Mouse (Mus musculus) frontal cortex, postnatal 14 days (tissue): ENCODE data around the gene Heatr9.

Source experiments
- DNase-seq, 2 experiments: peaks; one replicate each; pipeline ENCODE4 v3.0.0; 2022; ENCODE audit warnings: low spot score in 2 of 2

Gene Heatr9

DNA sequence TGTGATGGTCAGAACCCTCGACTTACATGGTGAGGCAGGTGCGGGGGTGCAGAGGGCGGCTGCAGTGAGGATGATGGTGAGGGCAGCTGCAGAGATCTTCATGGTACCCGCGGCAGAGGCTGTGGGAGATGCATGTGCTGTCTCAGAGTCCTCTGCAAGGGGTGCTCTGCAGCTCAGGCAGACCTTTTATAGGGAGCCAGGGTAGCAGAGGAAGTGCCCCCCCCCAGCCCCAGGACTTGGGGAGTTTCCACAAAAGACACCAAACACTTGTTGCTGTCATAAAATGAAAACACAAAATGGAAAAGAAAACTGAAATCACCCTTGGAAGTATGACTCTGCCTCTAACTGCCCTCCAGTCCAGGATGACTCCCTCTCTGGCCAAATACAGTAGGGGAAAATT is 8.4 kb upstream of the Heatr9 start, which contains the start of gene Ccl5:
Gene Ccl5, minus strand, starts transcription at position 159 of the 400 bp plus-strand sequence.
- DNase-seq: no peak

DNA sequence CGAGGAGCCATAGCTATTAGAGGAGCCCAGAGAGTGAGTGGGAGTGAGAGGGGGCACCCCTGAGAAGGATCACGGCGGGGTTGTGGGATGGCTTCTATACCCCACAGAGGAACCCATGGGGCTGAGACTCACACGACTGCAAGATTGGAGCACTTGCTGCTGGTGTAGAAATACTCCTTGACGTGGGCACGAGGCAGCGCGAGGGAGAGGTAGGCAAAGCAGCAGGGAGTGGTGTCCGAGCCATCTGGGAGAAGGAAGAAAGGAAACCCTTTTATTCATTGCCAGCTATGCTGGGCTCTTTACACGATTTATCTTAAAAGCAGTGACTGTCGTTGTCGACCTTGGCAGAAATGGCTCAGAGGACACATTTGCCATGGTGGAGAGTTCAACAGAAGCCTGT is 7.0 kb upstream of the Heatr9 start:
- no peak for DNase-seq

DNA sequence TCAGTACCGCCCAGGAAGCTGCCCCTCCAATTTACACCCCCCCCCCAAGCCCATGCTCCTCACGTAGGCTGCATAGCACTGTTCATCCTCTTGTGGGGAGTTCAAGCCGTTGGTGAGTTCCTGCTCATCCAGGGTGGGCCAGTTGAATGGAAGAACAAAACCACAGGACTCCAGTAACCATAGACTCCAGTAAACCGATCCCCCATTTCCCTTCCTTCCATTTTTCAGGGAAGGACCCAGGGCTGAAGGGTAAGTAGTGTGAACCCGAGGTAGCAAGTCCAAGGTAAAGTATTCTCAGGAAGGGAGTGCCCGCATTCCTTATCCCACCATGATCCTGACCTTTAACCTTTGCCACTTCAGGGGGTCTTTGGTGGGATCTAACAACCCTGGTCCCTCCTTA is 3.6 kb downstream of the Heatr9 start:
- no peak for DNase-seq

DNA sequence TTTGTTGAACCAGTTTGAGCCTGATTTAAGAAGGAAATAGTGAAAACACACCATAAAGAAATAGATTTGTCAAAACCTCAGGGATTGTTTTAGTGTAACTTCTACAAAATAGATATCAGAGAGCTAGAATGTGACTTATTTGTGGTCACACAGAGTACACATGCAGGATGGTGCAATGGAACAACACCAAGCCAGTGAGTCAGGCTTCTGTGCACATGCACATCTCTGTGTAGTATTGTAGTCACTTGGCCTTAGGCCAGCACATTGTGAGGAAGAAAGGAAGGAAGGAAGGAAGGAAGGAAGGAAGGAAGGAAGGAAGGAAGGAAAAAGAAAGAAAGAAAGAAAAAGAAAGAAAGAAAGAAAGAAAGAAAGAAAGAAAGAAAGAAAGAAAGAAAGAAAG is 4.8 kb downstream of the Heatr9 start:
- DNase-seq: no peak

DNA sequence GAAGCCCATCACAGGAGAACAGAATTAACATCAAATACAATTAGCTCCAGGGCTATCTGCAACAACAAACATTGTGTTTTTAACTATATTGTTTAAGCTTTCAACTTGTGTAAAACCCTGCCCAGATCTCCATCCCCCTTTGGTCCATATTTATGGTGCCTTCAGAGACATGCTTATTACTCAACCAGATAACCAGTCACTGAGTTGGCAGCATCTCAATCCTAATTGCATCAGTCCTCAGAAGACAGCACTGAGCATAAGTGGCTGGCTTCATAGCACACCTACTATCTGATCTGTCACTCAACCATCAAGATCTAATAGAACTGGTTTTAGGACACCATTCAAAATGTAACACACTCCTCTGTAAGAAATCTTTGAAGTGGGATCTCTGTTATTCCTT is 12.5 kb downstream of the Heatr9 start:
- no peak for DNase-seq

DNA sequence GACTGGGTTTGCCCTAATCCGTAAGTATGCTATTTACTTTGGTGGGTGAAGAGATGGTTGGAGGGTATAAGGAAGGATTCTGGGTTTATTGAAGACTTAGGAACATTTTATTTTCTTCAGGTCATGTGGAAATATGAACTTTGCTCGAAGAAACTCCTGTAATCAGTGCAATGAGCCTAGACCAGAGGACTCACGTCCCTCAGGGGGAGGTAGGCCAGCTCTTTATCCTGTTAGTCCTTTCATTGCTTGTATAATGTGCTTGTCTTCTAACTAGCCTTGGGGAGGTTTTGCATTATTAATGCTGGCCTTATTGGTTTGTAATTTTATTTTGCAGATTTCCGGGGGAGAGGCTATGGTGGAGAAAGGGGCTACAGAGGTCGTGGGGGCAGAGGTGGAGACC is 17.7 kb downstream of the Heatr9 start:
- DNase-seq: no peak

DNA sequence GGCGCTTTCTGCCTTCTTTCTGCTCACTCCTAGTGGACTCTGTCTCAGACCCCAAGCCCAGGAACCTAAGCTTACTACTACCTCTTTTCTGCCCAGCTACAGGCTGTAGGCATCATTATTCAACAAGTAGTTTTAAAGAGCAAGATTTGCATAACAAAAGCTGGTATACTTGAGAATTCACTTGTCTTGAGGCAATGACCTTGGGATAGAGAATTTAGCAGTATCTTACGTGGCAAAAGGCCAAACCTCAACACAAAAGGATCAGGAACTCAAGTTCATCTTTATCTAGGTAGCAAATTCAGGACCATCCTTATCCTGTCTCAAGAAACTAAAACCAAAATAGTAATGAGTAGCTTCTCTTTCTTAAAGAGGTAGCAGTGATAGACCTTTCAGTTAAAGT is 26.4 kb downstream of the Heatr9 start:
- DNase-seq: no peak

DNA sequence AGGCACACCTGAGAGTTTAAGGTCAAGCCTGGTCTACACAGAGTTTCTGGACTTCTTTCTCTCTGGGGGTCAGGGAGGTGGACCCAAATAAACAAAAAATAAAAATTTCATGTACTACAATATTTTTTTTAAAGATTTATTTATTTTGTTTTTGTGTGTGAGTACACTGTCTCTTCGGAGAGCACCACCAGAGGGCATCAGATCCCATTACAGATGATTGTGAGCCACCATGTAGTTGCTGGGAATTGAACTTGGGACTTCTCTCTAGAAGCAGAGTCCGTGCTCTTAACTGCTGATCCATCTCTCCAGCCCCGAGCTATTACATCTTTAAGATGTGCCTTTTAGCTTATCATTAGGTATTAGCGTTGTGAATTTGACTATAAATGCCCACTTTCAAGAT is 30.5 kb downstream of the Heatr9 start:
- no peak for DNase-seq

DNA sequence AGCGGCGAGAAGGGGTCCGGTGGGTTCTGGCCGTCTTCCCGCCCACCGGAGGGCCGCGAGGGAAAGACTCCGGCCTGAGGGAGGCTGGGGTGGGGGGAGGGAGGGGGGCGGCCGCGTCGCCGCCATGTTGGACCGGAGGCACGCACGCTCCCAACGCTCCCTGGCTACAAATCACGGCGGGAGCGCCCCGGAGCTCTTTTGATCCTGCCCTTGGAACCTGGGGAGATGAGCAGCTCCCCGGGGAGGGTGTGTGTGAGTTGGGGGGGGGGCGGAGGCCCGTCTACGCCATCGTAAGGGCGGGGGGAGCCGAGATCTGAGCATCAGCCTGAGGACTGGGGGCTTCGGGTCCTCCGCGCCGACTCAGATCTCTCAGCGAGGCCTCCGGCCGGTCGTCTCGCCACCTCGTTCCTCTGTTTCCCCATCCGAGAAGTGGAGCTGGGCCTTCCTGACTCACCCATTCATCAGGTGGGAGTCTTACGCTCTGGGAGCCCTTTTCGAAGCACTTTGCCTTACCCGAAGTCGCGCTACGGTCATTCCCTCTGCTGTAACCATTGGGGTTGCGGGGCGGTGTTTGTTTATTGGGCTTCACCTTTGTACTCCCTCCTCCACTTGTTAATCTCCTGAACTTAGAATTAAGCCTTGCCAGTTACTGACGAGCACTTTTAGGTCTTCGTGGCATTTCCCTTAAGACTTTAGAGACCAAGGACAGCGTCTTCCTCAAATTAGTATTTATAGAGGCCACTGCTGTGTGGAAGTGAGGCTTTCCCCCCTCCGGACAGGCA is 48.5 kb downstream of the Heatr9 start:
- DNase-seq: peak; percentile 15 to 24

DNA sequence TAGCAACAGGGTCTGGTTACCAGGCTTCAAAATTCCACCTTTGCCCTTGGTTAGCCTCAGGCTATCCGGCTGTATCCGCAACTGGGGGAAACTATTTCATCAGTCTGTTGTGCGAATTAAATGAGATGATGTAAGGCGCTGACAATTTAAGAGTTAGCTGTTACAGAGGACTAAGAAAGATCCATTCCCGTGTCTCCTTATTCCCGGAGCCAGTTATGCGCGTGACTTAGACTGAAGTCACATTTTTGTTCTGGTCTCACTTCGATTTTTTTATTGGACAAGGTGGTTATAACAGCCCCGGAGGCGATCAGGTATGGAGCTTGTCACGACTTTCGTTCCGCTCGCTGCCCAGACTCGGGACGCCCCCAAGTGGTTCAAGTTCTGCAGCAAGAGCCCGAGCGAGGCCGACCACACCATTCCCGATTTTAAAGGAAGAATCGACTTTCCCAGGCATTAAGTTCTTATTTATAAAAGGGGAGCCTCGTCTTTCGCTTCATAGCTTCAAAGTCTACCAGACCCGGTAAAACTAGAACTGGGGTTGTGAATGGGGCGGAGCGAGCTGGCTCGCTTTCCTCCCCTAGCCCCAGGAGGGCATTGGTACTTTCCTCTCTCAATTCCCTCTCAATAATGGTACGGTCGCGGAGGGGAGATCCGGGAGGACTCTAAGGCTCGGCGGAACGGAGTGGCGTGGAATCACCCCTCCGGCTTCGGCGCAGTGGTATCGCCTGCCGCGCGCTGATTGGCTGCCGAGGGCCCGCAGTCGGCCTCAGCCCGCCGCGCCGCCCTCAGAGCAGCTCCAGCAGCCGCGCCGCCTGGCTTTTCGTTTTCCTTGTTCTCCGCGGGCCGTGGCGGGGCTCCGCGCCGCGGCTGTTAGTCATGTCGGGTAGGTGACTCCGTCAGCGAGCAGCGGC is 49.4 kb downstream of the Heatr9 start, which contains the start of gene Taf15:
Gene Taf15, plus strand, starts transcription at position 763 of the 911 bp plus-strand sequence.
- peak; percentile 94 to 97 for DNase-seq

DNA sequence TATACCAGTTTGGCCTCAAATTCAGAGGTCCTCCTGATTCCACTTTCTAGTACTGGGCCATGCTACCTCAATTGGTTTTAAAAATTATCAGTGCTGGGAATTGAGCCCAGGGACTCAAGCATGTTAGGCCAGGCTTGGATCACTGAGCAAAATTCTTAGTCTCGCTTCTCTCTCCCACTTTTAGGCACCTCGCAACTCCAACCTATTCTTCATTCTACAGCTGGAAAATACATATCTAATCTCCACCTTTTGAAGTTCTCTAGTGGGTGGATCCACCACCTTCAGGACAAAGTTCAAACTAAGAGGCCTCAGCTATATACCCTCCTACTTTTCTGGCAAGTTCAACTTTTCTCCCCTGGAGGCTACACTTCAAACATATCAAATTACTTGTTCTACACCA is 50.2 kb downstream of the Heatr9 start:
- no peak for DNase-seq

DNA sequence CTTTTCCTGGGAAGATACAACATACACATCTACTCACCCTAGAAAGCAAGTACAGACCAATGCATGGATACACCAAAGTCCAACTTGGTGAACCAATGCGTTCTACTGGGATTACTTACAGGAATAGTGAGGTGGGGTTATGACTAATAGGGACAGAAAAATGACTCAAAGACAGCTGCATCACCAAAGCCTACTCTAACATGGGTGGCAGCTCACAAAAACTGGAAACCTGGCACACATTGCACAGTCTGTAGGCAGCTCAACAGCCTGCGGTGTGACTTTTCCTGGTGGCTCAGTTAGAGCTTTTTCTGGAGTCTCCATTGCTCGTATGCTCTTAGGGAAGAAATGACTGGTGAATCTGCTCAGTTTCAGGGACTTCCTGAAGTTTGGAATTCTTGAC is 53.2 kb downstream of the Heatr9 start:
- no peak for DNase-seq

DNA sequence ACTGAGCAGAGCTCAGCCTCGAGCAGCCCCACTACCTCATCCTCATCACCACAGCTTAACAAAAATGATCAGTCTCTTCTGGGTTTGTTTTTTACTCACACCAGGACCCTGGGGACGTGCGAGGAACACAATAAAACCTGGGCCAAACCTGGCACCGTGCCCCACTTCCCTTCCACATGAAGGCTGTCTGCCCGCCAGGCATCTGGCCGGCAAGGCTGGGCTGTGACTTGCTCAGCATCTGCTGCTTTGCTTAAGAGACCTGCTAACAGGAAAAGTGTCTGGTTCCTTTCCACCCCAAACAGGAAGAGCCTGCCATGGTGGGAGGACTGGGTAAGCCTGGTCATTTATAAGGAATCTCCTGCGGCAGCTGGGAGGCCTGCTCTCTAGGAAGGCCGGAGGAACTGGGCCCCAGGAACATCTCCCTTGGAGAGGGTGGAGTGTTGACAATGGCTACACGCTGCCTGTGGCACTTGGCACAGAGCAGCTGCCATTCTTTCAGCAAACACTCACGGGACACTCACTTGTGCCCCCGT is 54.8 kb downstream of the Heatr9 start:
- peak in 1 of 2 experiments; percentile 57 for DNase-seq

DNA sequence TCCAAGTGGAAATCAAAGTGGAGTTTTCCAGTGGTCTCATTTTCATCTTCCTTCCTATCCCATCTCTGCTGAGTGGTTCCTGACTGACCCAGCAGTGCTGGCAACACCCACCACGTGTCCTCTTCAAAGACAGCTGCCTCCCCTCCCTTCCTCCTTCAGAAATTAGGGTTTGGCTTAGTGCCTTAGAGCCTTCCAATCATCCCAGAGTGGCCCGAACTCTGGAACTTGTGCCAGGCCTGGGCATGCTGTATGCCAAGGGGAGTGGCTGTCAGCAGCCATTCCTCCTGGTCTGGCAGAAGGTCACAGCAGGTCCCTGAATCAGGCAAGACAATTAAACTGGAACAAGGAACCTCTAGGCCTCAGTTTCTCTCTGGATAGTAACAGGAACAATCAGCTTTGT is 56.0 kb downstream of the Heatr9 start:
- DNase-seq: peak in 1 of 2 experiments; percentile 3

DNA sequence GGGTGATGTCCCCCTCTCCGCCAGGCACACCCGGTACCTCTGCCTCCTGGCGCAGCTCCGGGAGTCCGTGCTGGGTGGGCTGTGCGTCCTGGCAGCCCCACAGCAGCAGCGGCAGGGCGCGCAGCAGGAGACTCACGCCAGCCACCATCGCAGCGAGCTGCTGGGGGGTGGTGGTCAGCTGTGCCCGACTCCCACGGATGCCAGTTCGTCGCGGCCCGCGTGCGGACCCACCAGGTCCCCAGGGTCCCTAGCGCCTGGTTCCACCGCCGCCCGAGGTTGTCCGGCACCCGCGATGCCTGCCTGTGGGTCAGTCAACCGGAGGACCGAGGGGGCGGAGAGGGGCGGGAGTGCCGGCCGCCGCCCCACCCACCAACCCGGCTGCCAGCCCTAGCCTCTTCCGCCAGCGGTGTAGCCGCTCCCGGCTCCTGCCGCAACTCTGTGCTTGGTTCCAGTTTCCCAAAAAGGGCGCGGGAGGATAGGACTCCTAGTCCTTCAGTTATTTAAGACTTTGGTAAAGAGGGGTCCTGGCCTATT is 59.2 kb downstream of the Heatr9 start, which contains the start of gene Mmp28:
Gene Mmp28, minus strand, starts transcription at position 361 of the 534 bp plus-strand sequence.
- DNase-seq: peak in 1 of 2 experiments; percentile 4
